Mouse (Mus musculus): ENCODE measurements around the gene Twsg1. TPM values are rescaled to one million over a fixed set of nuclear protein-coding genes. Genes with fewer than 3 reads are reported as not detected.

Twsg1 gene
- polyA plus RNA-seq, 1 experiment from 2014 or later = 125 TPM

DNA sequence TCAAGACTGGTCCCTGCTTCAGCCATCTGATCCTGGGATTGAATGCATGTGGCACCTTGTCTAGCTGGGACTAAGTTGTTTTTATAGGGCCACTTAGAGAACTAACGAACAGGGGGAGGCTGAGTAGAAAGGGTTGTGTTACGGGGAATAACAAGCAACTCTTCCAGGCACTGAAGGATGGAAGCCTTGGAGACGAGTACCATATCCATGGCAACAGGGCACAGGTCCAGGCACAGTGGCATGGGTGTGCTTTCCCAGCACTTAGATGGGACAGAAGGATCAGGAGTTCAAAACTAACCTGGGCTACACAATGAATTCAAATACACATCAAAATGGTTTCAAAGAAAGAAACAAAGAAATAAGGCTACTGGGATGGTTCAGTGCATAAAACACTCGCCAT lies 23.9 kb downstream of the Twsg1 start:
- whole genome bisulfite sequencing = 91% methylated on average over 4 of the region's 4 CpGs
- Histone ChIP-seq H3K9me3 (replicated peaks; ENCODE audit: control insufficient read depth, low read length) (no peaks in the 10 kb centered on the region), H3K27ac (ENCODE audit: low read length) (no peak overlapping the region), H3K9ac (ENCODE audit: low read length) (no peak overlapping the region), H3K4me3 (replicated peaks; ENCODE audit: low read length) (no peak overlapping the region), H3K36me3 (ENCODE audit: control insufficient read depth, insufficient read depth, low read length) (peaks cover 22% of the 10 kb centered on the region), H3K27me3 (ENCODE audit: control insufficient read depth, insufficient read depth, low read length) (no peaks in the 10 kb centered on the region), H3K4me2 (ENCODE audit: low read depth, low read length) (no peak overlapping the region), H3K4me1 (ENCODE audit: control insufficient read depth, insufficient read depth, low read length) (peaks cover 13% of the 10 kb centered on the region)
- no peak for ATAC-seq (ENCODE audit: insufficient read depth, low FRiP score)

DNA sequence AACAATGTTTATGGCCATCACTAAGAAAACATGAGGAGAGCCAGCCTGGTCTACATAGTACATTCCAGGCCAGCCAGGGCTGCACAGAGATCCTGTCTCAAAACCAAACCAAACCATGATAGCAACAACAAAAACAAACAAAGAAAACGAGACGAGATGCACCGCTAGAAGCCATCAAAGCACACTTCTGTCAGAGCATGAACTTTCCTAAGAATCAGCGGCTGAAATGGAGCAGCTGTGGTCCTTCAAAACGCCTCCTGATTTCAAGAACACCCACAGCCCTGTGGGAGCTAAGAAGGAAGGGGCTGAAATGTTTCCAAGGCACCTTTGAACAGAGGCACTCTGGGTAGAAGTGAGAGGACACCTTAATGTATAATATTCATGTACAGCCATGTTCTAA lies 26.8 kb downstream of the Twsg1 start:
- H3K27ac ChIP-seq (ENCODE audit: low read length) = no peak overlapping the region
- no peaks in the 10 kb centered on the region for H3K9me3 ChIP-seq (replicated peaks; ENCODE audit: control insufficient read depth, low read length)

DNA sequence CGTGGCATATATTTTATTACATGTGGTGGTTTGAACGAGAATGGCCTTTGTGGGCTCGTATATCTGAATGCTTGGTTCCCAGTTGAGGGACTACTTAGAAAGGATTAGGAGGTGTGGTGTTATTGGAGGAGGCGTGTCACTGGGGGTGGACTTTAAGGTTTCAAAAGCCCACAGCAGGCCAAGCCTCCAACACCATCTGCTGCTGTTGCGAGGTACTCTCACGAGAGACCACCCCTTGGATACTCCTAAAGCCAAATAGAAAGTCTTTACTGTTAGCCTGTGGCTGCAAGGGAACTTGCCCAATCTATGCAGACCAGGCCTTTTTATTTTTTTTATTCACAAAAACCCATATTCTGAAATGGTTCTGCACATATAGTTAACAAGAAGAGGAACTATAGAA lies 29.1 kb downstream of the Twsg1 start:
- H3K4me1 ChIP-seq (ENCODE audit: control insufficient read depth, insufficient read depth, low read length) = peaks cover 3% of the 10 kb centered on the region; the same call in 1 of the 2 replicates
- no peak overlapping the region for H3K27ac ChIP-seq (ENCODE audit: low read length)
- peaks cover 23% of the 10 kb centered on the region for H3K36me3 ChIP-seq (ENCODE audit: control insufficient read depth, insufficient read depth, low read length)
- no peak for ATAC-seq (ENCODE audit: insufficient read depth, low FRiP score)
- no peaks in the 10 kb centered on the region for H3K27me3 ChIP-seq (ENCODE audit: control insufficient read depth, insufficient read depth, low read length)
- no peak overlapping the region for H3K4me3 ChIP-seq (replicated peaks; ENCODE audit: low read length)
- WGBS = 80% methylated on average over 6 of the region's 6 CpGs
- H3K9ac ChIP-seq (ENCODE audit: low read length) = no peak overlapping the region
- H3K4me2 ChIP-seq (ENCODE audit: low read depth, low read length) = no peak overlapping the region
- H3K9me3 ChIP-seq (replicated peaks; ENCODE audit: control insufficient read depth, low read length) = no peaks in the 10 kb centered on the region

More for the DNA sequence above, 26.8 kb downstream of the Twsg1 start:
- Histone ChIP-seq H3K4me3 (replicated peaks; ENCODE audit: low read length) (no peak overlapping the region), H3K36me3 (ENCODE audit: control insufficient read depth, insufficient read depth, low read length) (peaks cover 28% of the 10 kb centered on the region), H3K4me1 (ENCODE audit: control insufficient read depth, insufficient read depth, low read length) (peaks cover under 1% of the 10 kb centered on the region; the same call in 1 of the 2 replicates), H3K4me2 (ENCODE audit: low read depth, low read length) (no peak overlapping the region), H3K9ac (ENCODE audit: low read length) (no peak overlapping the region), H3K27me3 (ENCODE audit: control insufficient read depth, insufficient read depth, low read length) (no peaks in the 10 kb centered on the region)
- no peak for ATAC-seq (ENCODE audit: insufficient read depth, low FRiP score)
- 52% methylated on average over 5 of the region's 5 CpGs for WGBS

DNA sequence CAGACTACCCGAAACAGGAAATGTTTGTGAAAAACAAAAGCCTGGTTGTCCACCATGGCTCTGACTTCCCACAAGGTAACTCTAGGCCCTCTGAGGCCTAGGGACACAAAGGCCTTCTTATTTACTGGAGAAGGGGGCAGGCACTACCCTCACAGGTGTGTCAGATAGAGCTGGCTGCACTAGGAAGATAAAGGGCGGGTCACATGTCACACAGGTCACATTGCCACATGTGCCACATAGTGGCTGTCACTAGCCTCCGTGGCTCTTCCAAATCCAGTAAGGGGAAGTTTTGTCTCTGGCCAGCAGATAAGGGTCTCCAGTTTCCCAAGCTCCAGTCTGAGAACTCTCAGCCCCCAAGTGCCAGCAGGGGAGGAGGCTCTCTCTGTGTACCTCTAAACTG lies 31.8 kb downstream of the Twsg1 start:
- no peak overlapping the region for H3K4me2 ChIP-seq (ENCODE audit: low read depth, low read length)
- H3K4me3 ChIP-seq (replicated peaks; ENCODE audit: low read length) = no peak overlapping the region
- H3K4me1 ChIP-seq (ENCODE audit: control insufficient read depth, insufficient read depth, low read length) = peaks cover 9% of the 10 kb centered on the region; the same call in 1 of the 2 replicates
- peak overlapping the region; percentile 28; the same call in 1 of the 2 replicates for H3K27ac ChIP-seq (ENCODE audit: low read length)
- no peak overlapping the region for H3K9ac ChIP-seq (ENCODE audit: low read length)
- no peak for ATAC-seq (ENCODE audit: insufficient read depth, low FRiP score)
- H3K9me3 ChIP-seq (replicated peaks; ENCODE audit: control insufficient read depth, low read length) = no peaks in the 10 kb centered on the region
- WGBS = 59% methylated on average over 3 of the region's 3 CpGs
- peaks cover 13% of the 10 kb centered on the region for H3K36me3 ChIP-seq (ENCODE audit: control insufficient read depth, insufficient read depth, low read length)
- H3K27me3 ChIP-seq (ENCODE audit: control insufficient read depth, insufficient read depth, low read length) = no peaks in the 10 kb centered on the region

DNA sequence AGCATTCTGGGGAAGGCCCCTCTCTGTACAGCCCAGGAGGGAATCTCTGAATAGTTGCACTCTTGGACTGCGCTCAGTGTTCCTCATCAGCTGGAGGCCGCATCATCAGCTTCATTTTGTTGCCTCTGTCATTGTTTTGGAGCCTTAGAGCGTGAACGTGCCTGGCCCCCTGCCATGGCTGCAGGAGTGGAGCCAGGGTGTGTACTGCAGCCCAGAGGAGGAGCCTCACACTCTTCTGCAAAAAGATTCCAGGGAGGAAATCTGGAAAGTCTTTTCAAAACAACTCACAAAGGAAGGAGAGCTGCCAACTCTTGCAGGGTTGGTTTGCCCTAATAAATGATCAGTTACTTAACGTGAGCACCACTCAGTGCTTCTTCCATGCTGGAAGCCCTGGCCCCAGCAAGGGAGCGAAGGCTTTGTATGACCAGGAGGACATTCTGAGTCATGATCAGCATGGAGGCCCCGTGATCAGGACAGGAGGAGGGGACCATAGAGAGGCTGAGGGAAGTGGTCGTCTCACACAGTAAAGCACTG lies 34.8 kb downstream of the Twsg1 start:
- Histone ChIP-seq H3K4me3 (replicated peaks; ENCODE audit: low read length) (no peak overlapping the region), H3K27ac (ENCODE audit: low read length) (peak overlapping the region; percentile 93), H3K36me3 (ENCODE audit: control insufficient read depth, insufficient read depth, low read length) (no peaks in the 10 kb centered on the region), H3K4me1 (ENCODE audit: control insufficient read depth, insufficient read depth, low read length) (peaks cover 13% of the 10 kb centered on the region), H3K9ac (ENCODE audit: low read length) (peak overlapping the region; percentile 7; the same call in 1 of the 2 replicates), H3K27me3 (ENCODE audit: control insufficient read depth, insufficient read depth, low read length) (no peaks in the 10 kb centered on the region), H3K4me2 (ENCODE audit: low read depth, low read length) (peak overlapping the region; percentile 34; the same call in 1 of the 2 replicates), H3K9me3 (replicated peaks; ENCODE audit: control insufficient read depth, low read length) (no peaks in the 10 kb centered on the region)
- 21% methylated on average over 8 of the region's 8 CpGs for WGBS
- ATAC-seq (ENCODE audit: insufficient read depth, low FRiP score) = peak; percentile 93

DNA sequence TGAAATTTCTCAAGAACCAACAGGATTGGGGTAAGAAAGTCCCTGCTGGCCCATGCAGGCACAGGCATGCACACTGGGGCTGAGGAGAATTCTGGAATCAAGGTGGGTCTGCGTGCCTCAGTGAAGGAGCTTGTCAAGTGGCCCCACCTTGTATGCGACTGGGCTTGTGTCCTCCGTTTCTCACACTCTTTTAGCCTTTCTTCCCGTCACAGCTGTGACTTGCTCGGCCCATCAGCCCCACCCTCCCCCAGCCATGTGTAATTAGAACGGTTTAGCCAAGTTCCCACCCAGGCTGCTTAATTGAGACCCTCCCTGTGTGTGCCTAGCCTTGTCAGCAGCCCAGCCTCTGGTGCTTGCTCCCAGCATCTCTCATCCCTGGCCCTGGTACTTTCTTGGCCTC lies 36.9 kb downstream of the Twsg1 start:
- no peak overlapping the region for H3K9ac ChIP-seq (ENCODE audit: low read length)
- H3K4me2 ChIP-seq (ENCODE audit: low read depth, low read length) = no peak overlapping the region
- H3K36me3 ChIP-seq (ENCODE audit: control insufficient read depth, insufficient read depth, low read length) = no peaks in the 10 kb centered on the region
- no peaks in the 10 kb centered on the region for H3K27me3 ChIP-seq (ENCODE audit: control insufficient read depth, insufficient read depth, low read length)
- H3K4me1 ChIP-seq (ENCODE audit: control insufficient read depth, insufficient read depth, low read length) = peaks cover 11% of the 10 kb centered on the region
- H3K4me3 ChIP-seq (replicated peaks; ENCODE audit: low read length) = no peak overlapping the region
- WGBS = 55% methylated on average over 6 of the region's 6 CpGs
- ATAC-seq (ENCODE audit: insufficient read depth, low FRiP score) = no peak; the same call in 1 of the 2 replicates
- no peaks in the 10 kb centered on the region for H3K9me3 ChIP-seq (replicated peaks; ENCODE audit: control insufficient read depth, low read length)
- peak overlapping the region; percentile 76 for H3K27ac ChIP-seq (ENCODE audit: low read length)

DNA sequence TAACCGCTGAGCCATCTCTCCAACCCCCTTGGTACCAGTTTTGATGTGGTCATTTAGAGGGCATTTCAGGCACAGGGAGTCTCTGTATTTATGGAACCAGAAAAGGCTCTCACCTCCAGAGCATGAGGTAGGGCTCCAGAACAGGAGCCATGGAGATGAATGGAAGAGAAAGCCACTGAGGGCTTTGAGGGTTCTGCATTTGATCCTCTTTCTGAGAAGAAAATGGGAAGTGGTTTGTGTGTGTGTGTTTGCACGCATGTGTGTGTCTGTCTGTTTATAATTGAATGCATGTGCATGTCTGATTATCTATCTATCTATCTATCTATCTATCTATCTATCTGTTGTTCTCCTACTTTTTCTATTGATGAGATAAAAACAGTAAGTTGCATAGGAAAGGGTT lies 38.8 kb downstream of the Twsg1 start:
- H3K27me3 ChIP-seq (ENCODE audit: control insufficient read depth, insufficient read depth, low read length) = no peaks in the 10 kb centered on the region
- H3K9ac ChIP-seq (ENCODE audit: low read length) = no peak overlapping the region
- H3K27ac ChIP-seq (ENCODE audit: low read length) = no peak overlapping the region
- H3K4me2 ChIP-seq (ENCODE audit: low read depth, low read length) = no peak overlapping the region
- no peaks in the 10 kb centered on the region for H3K9me3 ChIP-seq (replicated peaks; ENCODE audit: control insufficient read depth, low read length)
- 92% methylated on average over 2 of the region's 2 CpGs for WGBS
- peaks cover 15% of the 10 kb centered on the region for H3K4me1 ChIP-seq (ENCODE audit: control insufficient read depth, insufficient read depth, low read length)
- H3K36me3 ChIP-seq (ENCODE audit: control insufficient read depth, insufficient read depth, low read length) = no peaks in the 10 kb centered on the region
- no peak overlapping the region for H3K4me3 ChIP-seq (replicated peaks; ENCODE audit: low read length)
- ATAC-seq (ENCODE audit: insufficient read depth, low FRiP score) = no peak

DNA sequence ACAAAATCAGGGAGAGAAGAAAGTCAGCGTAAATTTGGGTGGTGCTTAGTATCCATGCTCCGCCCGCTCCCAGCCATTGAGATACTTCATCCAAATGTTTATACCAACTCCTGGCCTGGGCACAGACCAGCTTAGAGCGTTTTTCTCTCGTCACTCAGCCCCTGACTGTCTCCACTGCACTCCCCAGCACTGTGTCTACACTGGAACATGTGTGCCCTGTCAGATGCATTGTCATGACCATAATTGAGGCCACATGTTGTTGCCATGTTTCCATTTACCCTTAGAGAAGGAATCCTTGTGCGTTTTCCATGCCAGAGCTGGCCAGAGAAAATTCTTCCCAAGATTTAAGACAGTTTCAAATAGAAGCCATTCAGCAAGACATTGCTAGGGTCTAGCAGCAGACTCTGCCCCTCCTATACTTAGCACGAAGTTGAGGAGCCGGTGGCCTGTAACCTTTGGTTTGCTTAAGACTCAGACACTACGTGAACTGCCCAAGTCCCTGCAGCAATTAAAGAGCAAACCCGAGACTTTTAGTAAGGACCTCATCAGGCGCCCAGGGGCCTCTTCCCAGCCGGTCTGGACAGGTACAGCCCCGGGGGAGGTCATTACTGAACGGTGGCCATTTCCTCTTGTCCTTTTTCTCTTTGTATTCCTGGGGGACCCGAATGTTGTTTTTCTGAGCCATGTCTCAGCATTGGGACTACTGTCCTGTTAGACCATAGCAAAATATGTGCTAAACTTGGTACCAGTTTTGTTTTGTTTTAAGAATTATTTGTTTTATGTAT lies 39.5 kb downstream of the Twsg1 start:
- no peak for ATAC-seq (ENCODE audit: insufficient read depth, low FRiP score)
- no peak overlapping the region for H3K4me3 ChIP-seq (replicated peaks; ENCODE audit: low read length)
- H3K36me3 ChIP-seq (ENCODE audit: control insufficient read depth, insufficient read depth, low read length) = no peaks in the 10 kb centered on the region
- no peaks in the 10 kb centered on the region for H3K9me3 ChIP-seq (replicated peaks; ENCODE audit: control insufficient read depth, low read length)
- H3K4me2 ChIP-seq (ENCODE audit: low read depth, low read length) = no peak overlapping the region
- H3K9ac ChIP-seq (ENCODE audit: low read length) = no peak overlapping the region
- 73% methylated on average over 15 of the region's 15 CpGs for WGBS
- H3K4me1 ChIP-seq (ENCODE audit: control insufficient read depth, insufficient read depth, low read length) = peaks cover 22% of the 10 kb centered on the region
- H3K27me3 ChIP-seq (ENCODE audit: control insufficient read depth, insufficient read depth, low read length) = no peaks in the 10 kb centered on the region
- no peak overlapping the region for H3K27ac ChIP-seq (ENCODE audit: low read length)

DNA sequence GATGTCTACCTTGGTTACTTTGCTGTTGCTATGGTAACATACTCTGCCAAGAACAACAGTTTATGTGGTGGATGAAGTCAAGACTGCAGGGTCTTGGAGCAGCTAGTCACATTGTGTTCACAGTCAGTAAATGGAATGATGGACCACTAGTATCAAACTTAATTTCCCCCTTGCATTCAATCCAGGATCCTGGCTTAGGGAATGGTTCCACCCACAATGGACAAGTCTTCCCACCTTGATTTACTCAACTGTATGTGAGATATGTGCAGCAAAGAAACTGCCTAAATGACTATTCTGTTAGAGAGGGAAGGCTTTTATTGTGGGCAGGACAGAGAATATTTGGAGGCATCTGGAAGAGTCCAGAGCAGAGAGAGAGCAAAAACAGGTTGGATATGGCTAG lies 42.8 kb downstream of the Twsg1 start:
- Histone ChIP-seq H3K4me2 (ENCODE audit: low read depth, low read length) (no peak overlapping the region), H3K4me3 (replicated peaks; ENCODE audit: low read length) (no peak overlapping the region), H3K27ac (ENCODE audit: low read length) (no peak overlapping the region), H3K4me1 (ENCODE audit: control insufficient read depth, insufficient read depth, low read length) (peaks cover 23% of the 10 kb centered on the region), H3K9ac (ENCODE audit: low read length) (no peak overlapping the region), H3K36me3 (ENCODE audit: control insufficient read depth, insufficient read depth, low read length) (no peaks in the 10 kb centered on the region), H3K9me3 (replicated peaks; ENCODE audit: control insufficient read depth, low read length) (0 out of 2 replicates have a peak, but pooled peaks cover 2% of the 10 kb centered on the region), H3K27me3 (ENCODE audit: control insufficient read depth, insufficient read depth, low read length) (no peaks in the 10 kb centered on the region)
- no peak for ATAC-seq (ENCODE audit: insufficient read depth, low FRiP score)

All from stomach, embryonic 16.5 days (tissue).